Mouse (Mus musculus): ENCODE measurements around the gene Gm17359. TPM values are rescaled to one million over a fixed set of nuclear protein-coding genes. Genes with fewer than 3 reads are reported as not detected.

Gene Gm17359
- polyA plus RNA-seq (2015; fragmentation: Nextera tagmentation; extraction: Ambion mirVana), result not detected in 2 replicates

DNA sequence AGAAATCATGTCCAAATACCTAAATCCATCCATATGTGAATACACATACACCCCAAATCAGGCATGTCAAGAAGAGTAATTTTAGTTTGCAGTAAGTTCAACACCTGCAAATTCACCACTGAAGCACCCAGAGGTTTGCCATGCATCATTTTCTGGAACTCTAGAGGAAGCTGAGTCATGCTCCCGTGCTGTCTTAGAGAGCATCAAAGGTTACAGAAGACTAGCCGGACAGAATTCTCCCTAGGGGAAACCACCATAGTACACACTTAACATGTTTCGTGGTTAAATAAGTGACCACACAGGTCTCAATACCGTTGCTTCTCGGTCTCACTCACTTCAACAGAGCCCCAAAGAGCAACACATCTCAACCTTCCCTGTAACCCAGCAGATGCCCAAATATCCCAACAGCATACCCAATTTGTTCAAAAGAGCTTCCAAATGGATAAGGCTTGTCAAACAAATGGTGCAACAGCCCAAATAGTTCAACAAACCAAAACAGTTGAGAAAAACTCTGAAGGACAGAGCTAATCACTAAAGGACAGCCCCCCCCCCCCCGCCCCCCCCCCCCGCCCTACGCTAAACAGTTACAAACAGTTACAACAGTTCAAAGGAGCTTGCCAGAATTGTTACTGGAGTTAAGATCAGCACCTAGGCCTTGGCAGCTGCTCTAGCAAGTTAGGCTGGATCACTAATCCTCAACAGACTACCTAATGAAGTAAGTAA, at the start of gene Gm17359:
TSS of gene Gm17359 (plus strand) at position 618 of the 723 bp plus-strand sequence.
- 0 out of 2 replicates have a peak, but pooled peaks cover 2% of the 10 kb centered on the region for H3K9me3 ChIP-seq
- H3K27me3 ChIP-seq, result no peaks in the 10 kb centered on the region
- no peak for ATAC-seq (replicated peaks)
- no peaks in the 10 kb centered on the region for H3K4me1 ChIP-seq
- 69% methylated on average over 7 of the region's 8 CpGs for WGBS
- H3K4me2 ChIP-seq (replicated peaks), result no peak within 1 kb of the TSS
- no peak within 1 kb of the TSS for H3K4me3 ChIP-seq
- H3K9ac ChIP-seq (replicated peaks), result no peak within 1 kb of the TSS
- H3K27ac ChIP-seq (replicated peaks), result no peak within 1 kb of the TSS
- H3K36me3 ChIP-seq, result no peaks in the 10 kb centered on the region

DNA sequence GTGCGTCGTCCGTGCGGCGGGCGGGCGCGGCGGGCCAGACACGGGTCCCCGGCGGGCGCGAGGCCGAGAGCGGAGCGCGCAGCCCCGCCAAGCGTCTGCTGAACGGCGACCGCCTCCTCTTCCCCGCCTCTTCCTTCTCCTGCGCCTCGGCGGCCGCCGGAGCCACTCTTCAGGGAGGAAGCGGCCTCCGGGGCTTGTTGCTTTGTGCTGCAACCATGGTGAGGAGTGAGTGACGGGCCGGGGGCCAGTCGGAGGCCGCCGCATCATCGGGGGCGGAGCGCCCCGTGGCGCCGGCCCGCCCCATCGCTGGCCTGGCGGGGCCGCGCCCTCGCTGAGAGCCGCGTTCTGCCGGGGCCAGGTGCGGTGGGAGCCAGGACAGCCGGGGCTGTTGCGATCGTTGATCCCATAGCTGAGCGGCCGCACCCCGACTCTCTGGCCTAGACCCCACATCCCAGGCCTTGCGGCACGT, 49.3 kb upstream of the Gm17359 start:
- peak overlapping the region; percentile 96 for H3K27ac ChIP-seq (replicated peaks)
- peaks cover 44% of the 10 kb centered on the region for H3K4me1 ChIP-seq
- H3K4me2 ChIP-seq (replicated peaks), result peak overlapping the region; percentile 77
- H3K9me3 ChIP-seq, result no peaks in the 10 kb centered on the region
- no peaks in the 10 kb centered on the region for H3K27me3 ChIP-seq
- peak overlapping the region; percentile 87 for H3K9ac ChIP-seq (replicated peaks)
- ATAC-seq (replicated peaks), result peak; percentile 99
- peak overlapping the region; percentile 59 for H3K4me3 ChIP-seq
- H3K36me3 ChIP-seq, result no peaks in the 10 kb centered on the region
- under 1% methylated on average over 58 of the region's 60 CpGs for WGBS

DNA sequence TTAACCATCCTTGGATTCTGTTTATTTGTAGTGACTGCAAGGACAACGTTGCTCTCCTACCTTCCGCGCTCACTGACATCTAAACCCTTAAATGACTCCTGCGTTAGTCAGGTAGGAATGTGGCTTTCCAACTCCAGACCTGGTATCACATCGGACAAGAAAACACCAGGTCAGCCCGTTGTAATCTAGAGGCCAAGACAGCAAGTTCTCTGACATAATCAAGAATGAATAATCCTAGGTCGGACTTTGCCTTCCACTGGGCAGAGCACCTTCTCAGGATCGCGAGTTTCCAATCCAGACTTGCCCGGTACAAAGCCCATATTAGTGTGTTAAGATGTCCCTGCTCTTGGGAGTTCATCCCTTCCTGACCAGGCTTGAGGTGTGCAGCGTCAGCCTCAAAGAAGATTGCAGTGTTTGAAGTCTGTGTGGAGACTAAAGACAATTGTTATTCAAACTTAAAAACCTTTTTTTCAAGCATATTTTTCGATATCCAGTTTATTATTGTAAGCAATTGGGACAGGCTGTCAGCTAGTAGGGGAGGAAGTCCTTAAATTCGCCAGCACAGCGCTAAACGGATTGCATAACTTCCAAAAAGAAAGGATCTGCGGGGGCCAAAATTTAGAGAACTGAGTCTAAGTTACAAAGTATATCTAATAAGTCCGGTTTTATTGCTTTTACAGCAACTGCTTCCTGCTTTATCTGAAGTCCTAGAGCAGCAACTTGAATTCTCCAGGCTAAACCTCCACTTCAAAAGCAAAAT, 48.6 kb upstream of the Gm17359 start:
- H3K9ac ChIP-seq (replicated peaks), result peak overlapping the region; percentile 87
- no peaks in the 10 kb centered on the region for H3K36me3 ChIP-seq
- H3K4me2 ChIP-seq (replicated peaks), result peak overlapping the region; percentile 77
- no peak for ATAC-seq (replicated peaks)
- 14% methylated on average over 17 of the region's 17 CpGs for WGBS
- H3K27me3 ChIP-seq, result no peaks in the 10 kb centered on the region
- peaks cover 37% of the 10 kb centered on the region for H3K4me1 ChIP-seq
- peak overlapping the region; percentile 59 for H3K4me3 ChIP-seq
- peak overlapping the region; percentile 96 for H3K27ac ChIP-seq (replicated peaks)
- H3K9me3 ChIP-seq, result no peaks in the 10 kb centered on the region

DNA sequence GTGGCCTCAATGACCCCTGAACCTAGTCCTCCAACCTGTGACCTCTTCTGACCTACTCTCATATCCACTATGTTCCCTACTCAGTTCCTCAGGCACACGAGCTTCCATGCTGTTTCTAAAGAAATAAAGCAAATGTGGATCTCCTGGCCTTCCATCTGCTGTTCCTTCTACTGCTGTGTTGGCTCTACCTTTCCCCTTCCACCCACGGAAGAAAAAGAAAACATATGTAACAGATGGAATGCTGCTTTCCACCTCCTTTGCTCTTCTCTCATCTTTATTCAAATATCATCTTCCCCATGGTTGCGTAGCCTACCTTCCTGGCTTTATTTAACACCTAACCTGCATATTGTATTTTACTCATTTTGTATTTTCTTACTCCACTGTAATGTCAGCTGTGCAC, 47.4 kb upstream of the Gm17359 start:
- Histone ChIP-seq H3K36me3 (no peaks in the 10 kb centered on the region), H3K4me3 (no peak overlapping the region), H3K27me3 (no peaks in the 10 kb centered on the region), H3K4me2 (replicated peaks) (no peak overlapping the region), H3K9ac (replicated peaks) (no peak overlapping the region), H3K9me3 (no peaks in the 10 kb centered on the region), H3K4me1 (peaks cover 25% of the 10 kb centered on the region), H3K27ac (replicated peaks) (no peak overlapping the region)
- WGBS, result 69% methylated on average over 3 of the region's 3 CpGs
- ATAC-seq (replicated peaks), result no peak

DNA sequence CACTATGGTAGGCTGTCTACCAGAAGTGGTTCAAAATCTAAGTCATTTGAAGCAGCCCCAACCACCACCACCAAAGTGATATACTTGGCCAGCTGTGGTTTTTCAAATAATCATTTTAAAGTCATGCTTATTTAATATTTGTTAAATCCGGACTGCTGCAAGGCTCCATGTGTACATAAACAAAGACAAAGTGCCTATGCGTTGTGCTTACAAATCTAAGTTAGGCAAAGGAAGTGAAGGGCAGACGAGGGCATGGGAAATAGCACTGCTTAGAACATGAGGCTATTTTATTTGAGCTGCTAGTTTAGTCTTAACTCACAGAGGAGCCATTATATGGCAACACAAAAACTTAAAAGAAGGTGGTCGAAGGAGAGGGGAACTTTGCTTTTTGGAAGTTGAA, 43.4 kb upstream of the Gm17359 start:
- H3K27me3 ChIP-seq, result no peaks in the 10 kb centered on the region
- peaks cover under 1% of the 10 kb centered on the region; the same call in 1 of the 2 replicates for H3K4me1 ChIP-seq
- no peak overlapping the region for H3K4me3 ChIP-seq
- no peak overlapping the region for H3K9ac ChIP-seq (replicated peaks)
- no peak for ATAC-seq (replicated peaks)
- no peak overlapping the region for H3K27ac ChIP-seq (replicated peaks)
- H3K36me3 ChIP-seq, result no peaks in the 10 kb centered on the region
- WGBS, result 65% methylated on average over 4 of the region's 4 CpGs
- H3K4me2 ChIP-seq (replicated peaks), result no peak overlapping the region
- H3K9me3 ChIP-seq, result no peaks in the 10 kb centered on the region

DNA sequence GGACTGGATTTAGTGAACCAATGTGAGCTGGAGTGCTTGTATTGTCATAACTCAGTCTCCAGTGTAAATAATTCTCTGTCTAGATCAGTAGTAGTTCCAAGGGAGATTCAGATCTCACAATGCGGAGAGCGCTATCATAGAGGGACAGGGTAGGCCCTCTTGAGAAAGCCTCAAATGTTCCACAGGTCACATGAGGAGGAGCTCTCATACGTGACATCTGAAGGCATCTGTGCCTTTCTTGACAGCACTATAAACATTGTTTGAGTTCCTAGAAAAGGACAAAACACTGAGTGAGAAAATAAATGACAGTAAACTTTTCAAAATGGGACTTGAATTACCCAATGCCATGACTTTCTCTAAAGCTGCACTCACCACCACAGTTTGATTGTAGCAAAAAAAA, 41.8 kb upstream of the Gm17359 start:
- Histone ChIP-seq H3K4me3 (no peak overlapping the region), H3K9me3 (no peaks in the 10 kb centered on the region), H3K36me3 (no peaks in the 10 kb centered on the region), H3K4me2 (replicated peaks) (no peak overlapping the region), H3K4me1 (no peaks in the 10 kb centered on the region), H3K9ac (replicated peaks) (no peak overlapping the region), H3K27ac (replicated peaks) (no peak overlapping the region), H3K27me3 (no peaks in the 10 kb centered on the region)
- 93% methylated on average over 3 of the region's 3 CpGs for WGBS
- no peak for ATAC-seq (replicated peaks)

DNA sequence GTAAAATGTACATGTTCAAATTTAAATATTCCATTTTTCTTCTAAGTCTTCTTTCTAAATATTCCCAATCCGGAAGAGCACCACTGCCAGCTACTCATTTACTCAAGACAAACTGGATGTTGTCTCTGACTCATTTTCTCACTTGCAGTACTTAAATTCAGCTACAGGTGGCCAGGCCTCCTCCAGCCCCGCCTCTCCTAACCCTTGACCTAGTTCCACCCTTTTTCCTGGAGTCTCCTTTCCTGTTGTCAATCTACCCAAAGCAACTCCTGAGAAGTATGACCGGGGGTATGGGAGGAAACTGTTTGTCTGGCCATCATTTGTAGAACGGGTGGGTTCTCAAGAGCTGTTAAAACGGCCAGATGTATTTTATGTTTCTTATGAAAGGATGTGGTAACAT, 40.4 kb upstream of the Gm17359 start:
- Histone ChIP-seq H3K27me3 (no peaks in the 10 kb centered on the region), H3K4me3 (no peak overlapping the region), H3K9ac (replicated peaks) (no peak overlapping the region), H3K9me3 (no peaks in the 10 kb centered on the region), H3K4me1 (no peaks in the 10 kb centered on the region), H3K4me2 (replicated peaks) (no peak overlapping the region), H3K36me3 (no peaks in the 10 kb centered on the region), H3K27ac (replicated peaks) (no peak overlapping the region)
- no peak for ATAC-seq (replicated peaks)
- WGBS, result 79% methylated on average over 5 of the region's 5 CpGs

DNA sequence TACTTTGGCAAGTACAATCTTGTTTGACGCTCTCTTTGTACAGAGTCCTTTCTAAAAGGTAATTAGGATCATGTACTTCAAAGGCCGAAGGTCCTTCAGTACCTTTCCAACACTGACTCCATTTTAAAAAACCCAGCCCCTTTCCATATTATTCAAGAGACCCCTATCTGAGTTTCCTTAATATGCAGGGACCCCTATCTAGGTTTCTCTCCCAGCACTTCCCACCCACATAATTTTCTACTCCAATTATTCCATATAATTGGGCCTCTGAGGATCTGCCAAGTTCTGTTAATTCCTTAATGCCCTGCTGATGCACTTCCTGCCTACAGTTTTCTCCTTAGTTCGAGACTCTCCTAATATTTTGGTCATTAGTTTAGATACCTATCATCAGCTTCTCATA, 39.9 kb upstream of the Gm17359 start:
- Histone ChIP-seq H3K27ac (replicated peaks) (no peak overlapping the region), H3K9ac (replicated peaks) (no peak overlapping the region), H3K4me2 (replicated peaks) (no peak overlapping the region), H3K4me3 (no peak overlapping the region), H3K27me3 (no peaks in the 10 kb centered on the region), H3K9me3 (no peaks in the 10 kb centered on the region), H3K36me3 (no peaks in the 10 kb centered on the region), H3K4me1 (no peaks in the 10 kb centered on the region)
- ATAC-seq (replicated peaks), result no peak
- 40% methylated on average over 3 of the region's 3 CpGs for WGBS

DNA sequence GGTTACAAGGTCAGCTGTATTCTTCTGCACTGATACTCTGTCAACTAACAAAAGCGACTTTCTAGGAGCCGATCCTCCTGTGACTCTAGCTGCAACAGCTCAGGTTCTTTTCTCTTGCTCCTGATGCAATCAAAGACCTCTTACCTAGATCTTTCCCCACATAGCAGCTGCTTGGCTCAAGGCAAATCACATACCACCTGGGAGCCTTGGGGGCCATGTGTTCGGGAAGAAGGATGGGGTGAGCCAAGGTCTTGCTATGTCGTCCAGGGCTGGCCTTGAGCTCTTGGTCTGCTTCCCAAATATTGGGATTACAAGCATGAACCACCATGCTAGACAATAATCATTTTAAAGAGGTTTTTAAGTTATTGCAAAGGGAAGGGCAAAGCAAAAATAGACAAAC, 39.2 kb upstream of the Gm17359 start:
- ATAC-seq (replicated peaks), result no peak
- Histone ChIP-seq H3K9ac (replicated peaks) (no peak overlapping the region), H3K27me3 (no peaks in the 10 kb centered on the region), H3K4me3 (no peak overlapping the region), H3K4me1 (no peaks in the 10 kb centered on the region), H3K36me3 (no peaks in the 10 kb centered on the region), H3K9me3 (no peaks in the 10 kb centered on the region), H3K4me2 (replicated peaks) (no peak overlapping the region), H3K27ac (replicated peaks) (no peak overlapping the region)
- WGBS, result 90% methylated on average over 4 of the region's 4 CpGs

DNA sequence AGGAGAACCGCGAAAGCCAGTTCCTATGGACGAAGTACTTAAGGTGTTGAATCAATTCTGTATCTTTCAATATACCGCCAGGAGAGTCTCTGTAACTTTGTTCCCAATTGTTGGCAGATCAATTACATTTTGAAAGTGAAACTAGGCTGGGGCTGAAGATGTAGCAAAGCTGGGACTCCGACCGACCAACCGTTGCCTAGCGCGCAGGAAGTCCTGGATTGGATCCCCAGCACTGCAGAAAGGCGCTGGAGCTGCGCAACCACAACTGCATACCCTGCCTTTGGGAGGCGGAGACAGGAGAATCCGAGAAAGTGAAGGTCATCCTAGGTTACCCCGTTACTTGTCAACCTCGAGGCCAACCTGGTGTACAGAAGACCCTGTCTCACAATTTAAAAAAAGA, 37.1 kb upstream of the Gm17359 start:
- no peaks in the 10 kb centered on the region for H3K4me1 ChIP-seq
- no peak overlapping the region for H3K27ac ChIP-seq (replicated peaks)
- no peak for ATAC-seq (replicated peaks)
- no peak overlapping the region for H3K4me2 ChIP-seq (replicated peaks)
- H3K9me3 ChIP-seq, result no peaks in the 10 kb centered on the region
- H3K9ac ChIP-seq (replicated peaks), result no peak overlapping the region
- no peaks in the 10 kb centered on the region for H3K36me3 ChIP-seq
- no peaks in the 10 kb centered on the region for H3K27me3 ChIP-seq
- 86% methylated on average over 15 of the region's 15 CpGs for WGBS
- H3K4me3 ChIP-seq, result no peak overlapping the region

DNA sequence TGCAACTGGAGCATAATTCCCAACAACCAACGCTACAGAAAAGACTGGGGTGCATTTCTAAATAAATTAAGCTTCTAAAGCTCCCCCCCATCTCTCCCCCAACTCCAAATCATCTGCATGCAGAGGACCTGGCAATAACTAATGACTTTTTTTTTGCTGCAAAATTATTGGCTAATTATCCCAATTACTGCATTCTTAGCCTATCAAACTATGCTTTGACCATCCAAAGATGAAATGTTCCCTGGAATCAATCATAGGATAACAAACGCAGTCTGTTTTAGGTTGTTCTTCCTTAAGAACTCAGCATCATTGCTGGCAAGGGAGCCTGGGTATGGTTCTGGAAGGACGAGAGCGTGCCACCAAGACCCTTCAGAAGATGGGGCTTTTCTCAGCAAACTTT, 27.9 kb upstream of the Gm17359 start:
- Histone ChIP-seq H3K36me3 (no peaks in the 10 kb centered on the region), H3K4me3 (no peak overlapping the region), H3K4me1 (0 out of 2 replicates have a peak, but pooled peaks cover 3% of the 10 kb centered on the region), H3K4me2 (replicated peaks) (no peak overlapping the region), H3K27me3 (no peaks in the 10 kb centered on the region), H3K27ac (replicated peaks) (no peak overlapping the region), H3K9me3 (no peaks in the 10 kb centered on the region), H3K9ac (replicated peaks) (no peak overlapping the region)
- 81% methylated on average over 4 of the region's 4 CpGs for WGBS
- no peak for ATAC-seq (replicated peaks)

DNA sequence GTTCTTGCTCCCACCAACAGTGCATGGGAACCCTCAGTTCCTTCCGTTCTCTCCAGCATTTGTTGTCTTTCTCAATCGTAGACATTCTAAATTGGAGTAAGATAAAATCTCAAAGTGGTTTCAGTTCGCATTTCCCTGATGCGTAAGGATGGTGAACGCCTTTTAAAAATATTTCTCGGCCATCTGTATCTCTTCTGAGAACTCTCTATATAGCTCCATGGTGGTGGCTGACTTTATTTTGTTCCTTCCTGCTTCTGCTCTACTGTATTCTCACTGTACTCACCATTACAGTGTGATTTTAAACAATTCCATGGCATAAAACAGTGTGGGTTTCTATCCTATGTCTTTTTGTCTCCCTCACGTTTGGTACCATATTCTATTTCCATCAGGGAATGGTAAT, 26.3 kb upstream of the Gm17359 start:
- 83% methylated on average over 7 of the region's 7 CpGs for WGBS
- no peak overlapping the region for H3K27ac ChIP-seq (replicated peaks)
- no peak overlapping the region for H3K4me2 ChIP-seq (replicated peaks)
- H3K27me3 ChIP-seq, result no peaks in the 10 kb centered on the region
- H3K9ac ChIP-seq (replicated peaks), result no peak overlapping the region
- H3K9me3 ChIP-seq, result no peaks in the 10 kb centered on the region
- H3K4me3 ChIP-seq, result no peak overlapping the region
- peaks cover 12% of the 10 kb centered on the region for H3K4me1 ChIP-seq
- no peaks in the 10 kb centered on the region for H3K36me3 ChIP-seq
- no peak for ATAC-seq (replicated peaks)

Data from forebrain, embryonic 15.5 days (tissue).